In the genomic region with DNA sequence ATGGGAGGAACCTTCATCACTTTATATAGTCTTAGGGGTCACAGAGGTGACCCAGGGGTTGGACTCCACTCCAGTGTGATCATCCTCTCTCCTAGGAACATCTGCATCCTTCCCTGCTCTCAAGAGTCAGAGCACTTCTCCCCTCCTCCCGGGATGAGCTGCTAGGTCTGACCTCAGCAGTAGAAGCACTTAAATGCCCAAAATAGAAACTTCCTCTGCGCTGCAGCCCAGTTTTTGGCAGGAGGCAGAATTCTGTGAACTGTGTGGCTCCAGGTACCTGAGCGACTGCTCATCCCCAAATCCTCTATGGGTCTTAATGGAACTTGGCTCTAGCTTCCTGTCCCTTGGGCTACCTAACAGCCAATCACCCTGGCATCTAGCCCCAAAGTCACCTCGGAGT, we compare ENCODE assay signal across 12 mouse cellular contexts.
DNase-seq lines count a peak whose midpoint lies in the region; ATAC-seq and TF ChIP-seq lines count a peak whose summit lies in the region.
"Had no signal": no experiment of that assay in that cellular context is flagged by ENCODE, and none has a peak within 500 bp of the region (broad histone marks: within the 10 kb centered on the region; RNA-seq: fewer than 3 reads in every experiment).

No protein-coding gene starts in this region.

- no peak for ATAC-seq in forebrain, embryonic 15.5 days (replicated peaks)
- no peak for ATAC-seq in forebrain, postnatal 0 days
- no peak for ATAC-seq in hindbrain, embryonic 15.5 days (ENCODE audit: low FRiP score, low read depth)
- no peak for ATAC-seq in intestine, postnatal 0 days
- ATAC-seq in liver, postnatal 0 days = no peak

- H3K4me1 ChIP-seq in forebrain, embryonic 15.5 days = peaks cover 46% of the 10 kb centered on the region
- peaks cover 8% of the 10 kb centered on the region; the same call in 1 of the 2 replicates for H3K4me1 ChIP-seq in forebrain, postnatal 0 days (ENCODE audit: insufficient read depth)
- peaks cover 64% of the 10 kb centered on the region for H3K4me1 ChIP-seq in hindbrain, embryonic 15.5 days (replicated peaks)
- H3K4me1 ChIP-seq in intestine, postnatal 0 days (replicated peaks; ENCODE audit: control insufficient read depth, insufficient read depth, low read length) = no peaks in the 10 kb centered on the region
- H3K4me1 ChIP-seq in liver, postnatal 0 days (ENCODE audit: insufficient read depth) = no peaks in the 10 kb centered on the region

- WGBS in forebrain, embryonic 15.5 days = 76% methylated on average over 4 of the region's 4 CpGs
- WGBS in forebrain, postnatal 0 days = 78% methylated on average over 4 of the region's 4 CpGs
- WGBS in hindbrain, embryonic 15.5 days = 82% methylated on average over 4 of the region's 4 CpGs
- WGBS in intestine, postnatal 0 days = 63% methylated on average over 4 of the region's 4 CpGs
- 67% methylated on average over 4 of the region's 4 CpGs for WGBS in liver, postnatal 0 days (ENCODE audit: insufficient replicate concordance)

- no peak for TF ChIP-seq CTCF in forebrain, postnatal 0 days (IDR thresholded peaks at IDR 0.05; ENCODE audit: low read depth)
- TF ChIP-seq CTCF in layer of hippocampus, adult 2 months (conservative IDR thresholded peaks at IDR 0.05) = no peak
- no peak for TF ChIP-seq CTCF in intestine, postnatal 0 days (IDR thresholded peaks at IDR 0.05; ENCODE audit: low read depth)
- TF ChIP-seq CTCF in liver, postnatal 0 days (IDR thresholded peaks at IDR 0.05; ENCODE audit: low read depth) = no peak

- no peak overlapping the region for H3K4me2 ChIP-seq in forebrain, embryonic 15.5 days (replicated peaks)
- no peak overlapping the region for H3K4me2 ChIP-seq in forebrain, postnatal 0 days (ENCODE audit: low read depth)
- no peak overlapping the region for H3K4me2 ChIP-seq in hindbrain, embryonic 15.5 days
- H3K4me2 ChIP-seq in intestine, postnatal 0 days (replicated peaks; ENCODE audit: low read depth) = no peak overlapping the region
- no peak overlapping the region for H3K4me2 ChIP-seq in liver, postnatal 0 days (ENCODE audit: low read depth, low read length)
- H3K4me2 ChIP-seq: embryonic facial prominence, embryonic 13.5 days; limb, embryonic 12.5 days; lung, embryonic 15.5 days had no signal

- no peaks in the 10 kb centered on the region for H3K36me3 ChIP-seq in forebrain, embryonic 15.5 days
- H3K36me3 ChIP-seq in forebrain, postnatal 0 days (ENCODE audit: insufficient read depth) = no peaks in the 10 kb centered on the region
- H3K36me3 ChIP-seq in hindbrain, embryonic 15.5 days = no peaks in the 10 kb centered on the region
- no peaks in the 10 kb centered on the region for H3K36me3 ChIP-seq in intestine, postnatal 0 days (ENCODE audit: control insufficient read depth, insufficient read depth)
- no peaks in the 10 kb centered on the region for H3K36me3 ChIP-seq in liver, postnatal 0 days (replicated peaks; ENCODE audit: insufficient read depth, low read length)
- H3K36me3 ChIP-seq: limb, embryonic 12.5 days; lung, embryonic 15.5 days had no signal

- TF ChIP-seq EP300 in liver, postnatal 0 days (IDR thresholded peaks at IDR 0.05; ENCODE audit: low read depth) = no peak

- peak overlapping the region; percentile 53 for H3K27ac ChIP-seq in forebrain, embryonic 15.5 days (replicated peaks)
- H3K27ac ChIP-seq in forebrain, postnatal 0 days (ENCODE audit: low read depth, low read length) = no peak overlapping the region
- H3K27ac ChIP-seq in layer of hippocampus, adult 2 months = peak overlapping the region; percentile 37; the same call in 1 of the 2 replicates
- peak overlapping the region; percentile 66 for H3K27ac ChIP-seq in hindbrain, embryonic 15.5 days (replicated peaks)
- no peak overlapping the region for H3K27ac ChIP-seq in intestine, postnatal 0 days (ENCODE audit: low read depth, low read length)
- H3K27ac ChIP-seq in liver, postnatal 0 days (ENCODE audit: low read depth) = no peak overlapping the region
- H3K27ac ChIP-seq: embryonic facial prominence, embryonic 13.5 days; limb, embryonic 12.5 days; lung, embryonic 15.5 days had no signal

- H3K27me3 ChIP-seq in forebrain, embryonic 15.5 days = no peaks in the 10 kb centered on the region
- no peaks in the 10 kb centered on the region for H3K27me3 ChIP-seq in forebrain, postnatal 0 days (ENCODE audit: insufficient read depth, low read length)
- no peaks in the 10 kb centered on the region for H3K27me3 ChIP-seq in hindbrain, embryonic 15.5 days
- H3K27me3 ChIP-seq in intestine, postnatal 0 days (replicated peaks; ENCODE audit: control insufficient read depth, insufficient read depth, low read length) = no peaks in the 10 kb centered on the region
- H3K27me3 ChIP-seq in liver, postnatal 0 days (ENCODE audit: insufficient read depth, low read length) = no peaks in the 10 kb centered on the region
- H3K27me3 ChIP-seq: embryonic facial prominence, embryonic 13.5 days; limb, embryonic 12.5 days; lung, embryonic 15.5 days had no signal

- H3K4me3 ChIP-seq in forebrain, embryonic 15.5 days = no peak overlapping the region
- H3K4me3 ChIP-seq in forebrain, postnatal 0 days (ENCODE audit: low read depth, low read length) = no peak overlapping the region
- no peak overlapping the region for H3K4me3 ChIP-seq in layer of hippocampus, adult 2 months
- no peak overlapping the region for H3K4me3 ChIP-seq in hindbrain, embryonic 15.5 days
- no peak overlapping the region for H3K4me3 ChIP-seq in intestine, postnatal 0 days (ENCODE audit: low read depth, low read length)
- no peak overlapping the region for H3K4me3 ChIP-seq in liver, postnatal 0 days (ENCODE audit: low read depth, low read length)
- H3K4me3 ChIP-seq: embryonic facial prominence, embryonic 13.5 days; limb, embryonic 12.5 days; lung, embryonic 15.5 days had no signal

- H3K9ac ChIP-seq in forebrain, embryonic 15.5 days (replicated peaks) = no peak overlapping the region
- H3K9ac ChIP-seq in forebrain, postnatal 0 days = no peak overlapping the region
- H3K9ac ChIP-seq in hindbrain, embryonic 15.5 days = no peak overlapping the region
- H3K9ac ChIP-seq in intestine, postnatal 0 days (ENCODE audit: low read depth, low read length) = no peak overlapping the region
- no peak overlapping the region for H3K9ac ChIP-seq in liver, postnatal 0 days (replicated peaks)
- H3K9ac ChIP-seq: embryonic facial prominence, embryonic 13.5 days; limb, embryonic 12.5 days; lung, embryonic 15.5 days had no signal

- no peak for DNase-seq in forebrain, postnatal 0 days
- no peak for DNase-seq in layer of hippocampus, adult 2 months (ENCODE audit: low spot score in 2 of 2)
- no peak for DNase-seq in layer of hippocampus, adult 11-12 months (ENCODE audit: low spot score)
- no peak for DNase-seq in adrenal gland, adult 8-10 months
- DNase-seq in liver, postnatal 0 days = no peak
- DNase-seq: thymus, adult 2 months had no signal

- no peaks in the 10 kb centered on the region for H3K9me3 ChIP-seq in forebrain, embryonic 15.5 days
- H3K9me3 ChIP-seq in forebrain, postnatal 0 days (ENCODE audit: low read length) = no peaks in the 10 kb centered on the region
- no peaks in the 10 kb centered on the region for H3K9me3 ChIP-seq in hindbrain, embryonic 15.5 days
- H3K9me3 ChIP-seq in intestine, postnatal 0 days (ENCODE audit: control insufficient read depth) = no peaks in the 10 kb centered on the region
- no peaks in the 10 kb centered on the region for H3K9me3 ChIP-seq in liver, postnatal 0 days (ENCODE audit: low read length)
- H3K9me3 ChIP-seq: embryonic facial prominence, embryonic 13.5 days; limb, embryonic 12.5 days; lung, embryonic 15.5 days had no signal

Comparison
In these comparisons a context has a peak if more than half of its experiments do, and no peak if none do; other contexts are left out.
1. H3K27ac ChIP-seq: peak in forebrain, embryonic 15.5 days (single experiment), layer of hippocampus, adult 2 months (single experiment) and hindbrain, embryonic 15.5 days (single experiment); none in forebrain, postnatal 0 days (single experiment), intestine, postnatal 0 days (single experiment) and liver, postnatal 0 days (single experiment).